Mouse (Mus musculus): ENCODE data around the gene Gk5.

Gene Gk5

GRCm38 (mm10) chr9:96230271-96230670 lies 111.1 kb downstream of the Gk5 start:
- DNase-seq, result no peak

Data from thymus, adult 18-20 months (tissue).